8 mouse cellular contexts compared by ENCODE assay signal in the genomic region with DNA sequence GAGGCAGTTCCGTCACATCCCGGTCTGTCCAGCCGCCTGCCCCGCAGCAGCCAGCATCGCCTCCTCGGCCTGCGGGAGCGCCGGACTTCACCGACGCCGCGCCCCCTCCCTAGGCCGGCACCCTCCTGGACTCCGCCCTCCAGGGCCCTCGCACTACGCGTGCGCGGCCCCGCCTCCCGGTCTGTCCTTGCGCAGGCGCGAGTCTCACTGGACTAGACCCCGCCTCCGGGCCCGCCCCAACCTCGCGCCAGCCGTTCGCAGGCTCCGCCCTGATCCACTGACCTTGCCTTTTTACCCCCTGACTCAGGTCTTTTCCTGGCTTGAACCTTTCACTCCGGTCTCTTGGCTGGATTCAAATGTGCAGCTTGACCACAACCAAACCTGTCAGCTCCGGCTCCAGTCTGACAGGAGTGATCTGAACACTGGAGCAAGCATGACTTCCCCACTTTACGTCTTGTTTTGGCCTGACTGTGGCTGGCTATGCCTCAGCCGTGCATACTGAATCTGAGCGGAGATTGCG. TPM values are rescaled to one million over a fixed set of nuclear protein-coding genes. Genes with fewer than 3 reads are reported as not detected.
DNase-seq lines count a peak whose midpoint lies in the region; ATAC-seq lines count a peak whose summit lies in the region.

TSS of gene Ccser2 (minus strand) at position 150 of the 520 bp plus-strand sequence.

- ATAC-seq in intestine, embryonic 14.5 days (replicated peaks; ENCODE audit: low FRiP score, low TSS enrichment, low read depth) = peak; percentile 99

- peak within 1 kb of the TSS; percentile 76 for H3K27ac ChIP-seq in intestine, embryonic 14.5 days (ENCODE audit: low read depth)

- H3K9ac ChIP-seq in intestine, embryonic 14.5 days (ENCODE audit: low read length) = peak within 1 kb of the TSS; percentile 77

- H3K9me3 ChIP-seq in intestine, embryonic 14.5 days (ENCODE audit: control insufficient read depth, low read length) = no peaks in the 10 kb centered on the region

- no peaks in the 10 kb centered on the region for H3K27me3 ChIP-seq in intestine, embryonic 14.5 days (replicated peaks; ENCODE audit: control insufficient read depth, insufficient read depth, low read length)

- intact Hi-C loops in left cerebral cortex, postnatal 14 days (cut with DNase I) = loop anchor here (5.0 to 10.0 kb wide), 2 partner anchors 64 to 166 kb away; partner anchors contain the start of gene Ghitm

- no peaks in the 10 kb centered on the region for H3K36me3 ChIP-seq in intestine, embryonic 14.5 days (ENCODE audit: control insufficient read depth, insufficient read depth, low read length)

- H3K4me3 ChIP-seq in intestine, embryonic 14.5 days (ENCODE audit: low read depth, low read length) = peak within 1 kb of the TSS; percentile 69

- under 1% methylated on average over 38 of the region's 39 CpGs for WGBS in intestine, embryonic 14.5 days

- peak; percentile 99 to 100 for DNase-seq in adrenal gland, adult (ENCODE audit: inconsistent age in 2 of 2, low spot score in 1 of 2)
- DNase-seq in embryo, embryonic 10.5 days (ENCODE audit: low spot score) = peak; percentile 96
- DNase-seq in gastrocnemius, postnatal 25 days = peak; percentile 97
- peak; percentile 98 for DNase-seq in intestine, embryonic 14.5 days (ENCODE audit: low spot score)
- DNase-seq in left cerebral cortex, postnatal 14 days (ENCODE audit: low spot score in 2 of 2) = peak; percentile 95 to 97
- DNase-seq in mesoderm, embryonic 11.5 days (ENCODE audit: low read depth, low spot score) = peak; percentile 96
- peak; percentile 94 for DNase-seq in right cerebral cortex, postnatal 36 days (ENCODE audit: low spot score in 2 of 2)
- peak; percentile 97 for DNase-seq in yolk sac, embryonic 10.5 days (ENCODE audit: low spot score)

- H3K4me2 ChIP-seq in intestine, embryonic 14.5 days (ENCODE audit: low read length) = peak within 1 kb of the TSS; percentile 59

- no peaks in the 10 kb centered on the region; the same call in 1 of the 2 replicates for H3K4me1 ChIP-seq in intestine, embryonic 14.5 days (replicated peaks; ENCODE audit: control insufficient read depth, insufficient read depth, low read length)

RNA-seq across cellular contexts. Expression of gene Ccser2, which starts in this region (rescaled TPM):
- total RNA-seq in gastrocnemius, postnatal 25 days (2021) = 10 to 100 TPM; 58.0 to 65.8 TPM
- polyA plus RNA-seq in intestine, embryonic 14.5 days (2014; fragmentation: Nextera tagmentation; extraction: Ambion mirVana) = 27.3 and 31.1 TPM in 2 replicates
- total RNA-seq in left cerebral cortex, postnatal 14 days (2021) = 10 to 100 TPM; 83.4 to 91.2 TPM

Comparison
In these comparisons a context has a peak if more than half of its experiments do, and no peak if none do; other contexts are left out.
1. Peak in every context shown above with its lines: DNase-seq, ATAC-seq, H3K4me3 ChIP-seq and H3K27ac ChIP-seq.